Mouse (Mus musculus): ENCODE measurements around the gene Urod.

Gene Urod

DNA sequence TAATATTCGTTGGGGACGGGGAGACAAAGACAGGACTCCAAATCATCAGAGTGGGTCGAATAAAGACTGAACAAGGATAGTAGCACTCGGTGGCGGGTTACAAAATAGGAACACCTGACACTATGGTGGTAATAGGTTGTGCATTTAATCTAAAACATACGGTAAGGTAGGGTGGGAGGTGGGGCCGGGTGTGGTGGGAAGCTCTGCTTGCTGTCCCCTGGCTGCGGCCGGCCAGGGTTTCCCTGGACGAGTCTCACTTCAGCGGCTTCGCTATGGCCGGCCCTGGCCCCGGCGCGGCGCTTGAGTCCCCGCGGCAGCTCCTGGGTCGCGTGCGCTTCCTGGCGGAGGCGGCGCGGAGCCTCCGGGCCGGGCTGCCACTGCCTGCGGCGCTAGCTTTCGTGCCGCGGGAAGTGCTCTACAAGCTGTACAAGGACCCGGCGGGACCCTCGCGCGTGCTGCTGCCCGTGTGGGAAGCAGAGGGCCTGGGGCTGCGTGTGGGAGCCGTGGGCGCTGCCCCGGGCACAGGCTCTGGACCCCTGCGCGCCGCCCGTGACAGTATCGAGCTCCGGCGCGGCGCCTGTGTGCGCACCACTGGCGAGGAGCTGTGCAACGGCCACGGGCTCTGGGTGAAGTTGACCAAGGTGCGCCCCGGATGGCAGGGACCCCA lies 1.1 kb upstream of the Urod start, which contains the start of gene Hectd3:
TSS of gene Hectd3 (plus strand) at position 187 of the 667 bp plus-strand sequence.
- DNase-seq: peak; percentile 86

DNA sequence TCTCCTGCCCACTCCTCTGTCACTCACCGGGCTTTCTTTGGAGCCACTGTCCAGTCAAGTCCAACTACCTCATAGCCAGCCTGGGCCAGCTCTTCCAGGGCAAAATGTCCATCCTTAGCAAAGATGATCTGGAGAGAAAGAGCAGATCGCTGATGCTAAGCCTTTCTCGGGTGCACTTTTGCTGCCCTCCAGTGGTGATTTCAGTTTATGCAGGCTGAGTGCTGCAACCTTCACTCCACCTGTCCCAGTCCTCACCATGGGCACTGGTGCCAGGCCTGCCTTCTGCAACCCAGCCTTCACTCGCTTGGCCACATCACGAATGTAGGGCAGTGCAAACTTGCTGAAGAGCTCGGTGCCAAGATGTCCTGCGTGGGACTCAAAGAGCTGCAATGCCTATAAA lies 2.8 kb downstream of the Urod start:
- DNase-seq: peak; percentile 88

DNA sequence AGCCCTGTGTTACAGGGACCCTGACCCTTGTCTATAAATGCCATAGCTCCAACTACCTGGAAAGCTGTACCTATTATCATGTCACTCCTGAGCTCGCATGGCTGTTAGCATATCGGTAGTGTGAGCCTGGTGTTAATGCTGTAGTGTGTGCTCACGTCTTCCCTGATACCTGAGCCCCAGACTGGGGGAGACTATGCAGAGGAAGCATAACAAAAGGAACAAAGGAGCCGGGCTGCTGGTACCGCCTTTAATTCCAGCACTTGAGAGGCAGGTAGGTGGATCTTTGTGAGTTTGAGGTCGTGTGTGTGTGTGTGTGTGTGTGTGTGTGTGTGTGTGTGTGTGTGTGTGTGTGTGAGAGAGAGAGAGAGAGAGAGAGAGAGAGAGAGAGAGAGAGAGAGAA lies 4.5 kb downstream of the Urod start:
- DNase-seq: no peak

DNA sequence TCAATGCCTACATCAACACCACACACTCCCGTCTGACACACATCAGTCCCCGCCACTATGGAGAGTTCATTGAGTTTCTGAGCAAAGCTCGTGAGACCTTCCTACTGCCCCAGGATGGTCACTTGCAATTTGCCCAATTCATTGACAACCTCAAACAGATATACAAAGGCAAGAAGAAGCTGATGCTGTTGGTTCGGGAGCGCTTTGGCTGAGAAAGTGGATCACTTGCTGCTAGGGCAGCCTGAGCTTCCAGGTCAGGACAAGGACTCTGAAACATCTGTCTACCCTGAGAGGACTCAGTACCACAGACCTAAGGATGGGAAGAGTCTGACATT lies 7.1 kb downstream of the Urod start:
- no peak for DNase-seq

DNA sequence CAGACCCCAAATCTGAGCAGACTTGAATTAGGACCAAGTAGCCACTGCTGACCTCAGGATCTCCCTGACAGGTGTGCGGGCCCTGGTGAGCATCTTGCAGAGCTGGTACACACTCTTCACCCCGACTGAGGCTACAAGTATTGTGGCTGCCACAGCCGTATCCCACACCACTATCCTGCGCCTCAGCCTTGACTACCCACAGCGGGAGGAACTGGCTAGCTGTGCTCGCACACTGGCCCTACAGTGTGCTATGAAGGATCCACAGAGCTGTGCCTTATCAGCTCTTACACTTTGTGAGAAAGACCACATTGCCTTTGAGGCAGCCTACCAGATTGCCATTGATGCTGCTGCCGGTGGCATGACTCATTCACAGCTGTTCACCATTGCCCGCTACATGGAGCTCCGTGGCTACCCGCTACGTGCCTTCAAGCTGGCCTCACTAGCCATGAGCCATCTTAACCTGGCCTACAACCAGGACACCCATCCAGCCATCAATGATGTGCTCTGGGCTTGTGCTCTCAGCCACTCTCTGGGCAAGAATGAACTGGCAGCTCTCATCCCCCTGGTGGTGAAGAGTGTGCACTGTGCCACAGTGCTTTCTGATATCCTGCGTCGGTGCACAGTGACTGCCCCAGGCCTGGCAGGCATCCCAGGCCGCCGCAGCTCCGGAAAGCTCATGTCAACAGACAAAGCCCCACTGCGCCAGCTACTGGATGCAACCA lies 7.7 kb downstream of the Urod start:
- peak; percentile 86 for DNase-seq

- no peak for DNase-seq
Measured at GRCm38 (mm10) chr4:116985681-116986080, 8.5 kb downstream of the Urod start.

GRCm38 (mm10) chr4:116976503-116976902 lies 17.7 kb downstream of the Urod start:
- no peak for DNase-seq

GRCm38 (mm10) chr4:116954951-116955350 lies 39.3 kb downstream of the Urod start:
- no peak for DNase-seq

GRCm38 (mm10) chr4:116951642-116952041 lies 42.6 kb downstream of the Urod start:
- peak; percentile 49 for DNase-seq

- peak; percentile 20 for DNase-seq
Measured at GRCm38 (mm10) chr4:116944055-116944454, 50.2 kb downstream of the Urod start.

GRCm38 (mm10) chr4:116942695-116943094 lies 51.5 kb downstream of the Urod start:
- no peak for DNase-seq

Measured in retina, postnatal 1 day (tissue).